Mouse (Mus musculus) liver, embryonic 14 days (tissue): ENCODE data around the gene Vipr2. TPM values are rescaled to one million over a fixed set of nuclear protein-coding genes. Genes with fewer than 3 reads are reported as not detected.

Experiments
- polyA plus RNA-seq: library from polyadenylated mRNA; depleted of rRNA; stranded (reverse); fragments of >200 nt; gene quantifications from 2 replicates; pipeline ENCODE4 v1.2.3, GENCODE M21; 2012; rRNA removed

The Vipr2 gene
- polyA plus RNA-seq = 0.16 and 0.17 TPM in 2 replicates

GRCm38 (mm10) chr12:116077074-116077854 is at the start of gene Vipr2:
Vipr2 (plus strand) TSS chr12:116077726.

GRCm38 (mm10) chr12:116047440-116048377 is 29.8 kb upstream of the Vipr2 start, which contains the start of gene Zfp386:
Zfp386 (plus strand) TSS chr12:116047724.

Other genes with a start within 250 kb of the Vipr2 start
- gene Zfp386, start 30.0 kb upstream of the Vipr2 start, polyA plus RNA-seq = 3.0 and 3.3 TPM in 2 replicates
- 2.2 and 2.5 TPM in 2 replicates for gene Wdr60, start 185.3 kb downstream of the Vipr2 start, polyA plus RNA-seq
- gene Gm11027, start 197.7 kb downstream of the Vipr2 start, polyA plus RNA-seq = not detected in 2 replicates
- 5.6 and 7.8 TPM in 2 replicates for gene Esyt2, start 203.5 kb downstream of the Vipr2 start, polyA plus RNA-seq